In genomic region chr10:3710081-3710480, GRCm38 (mm10) we compare ENCODE assay signal across 32 mouse cellular contexts. TPM values are rescaled to one million over a fixed set of nuclear protein-coding genes. Genes with fewer than 3 reads are reported as not detected.
"Had no signal": no experiment of that assay in that cellular context is flagged by ENCODE, and none has a peak within 500 bp of the region (broad histone marks: within the 10 kb centered on the region; RNA-seq: fewer than 3 reads in every experiment).

No protein-coding gene starts in this region.

- H3K27ac ChIP-seq: left cerebral cortex, adult 2 months; limb, embryonic 10.5 days; limb, embryonic 12.5 days; limb, embryonic 13.5 days; limb, embryonic 15.5 days; liver, embryonic 12.5 days; liver, embryonic 13.5 days; liver, embryonic 14.5 days; liver, embryonic 15.5 days; lung, embryonic 15.5 days; macrophage; midbrain, embryonic 10.5 days; midbrain, embryonic 12.5 days; midbrain, embryonic 13.5 days; midbrain, embryonic 15.5 days; neural tube, embryonic 12.5 days had no signal

- ATAC-seq: liver, embryonic 12.5 days; liver, postnatal 0 days; lung, postnatal 0 days; midbrain, embryonic 13.5 days; midbrain, embryonic 15.5 days had no signal

- H3K27me3 ChIP-seq: limb, embryonic 12.5 days; limb, embryonic 13.5 days; limb, embryonic 15.5 days; liver, embryonic 12.5 days; liver, embryonic 13.5 days; liver, embryonic 15.5 days; lung, embryonic 15.5 days; megakaryocyte, embryonic 14.5 days; midbrain, embryonic 12.5 days; midbrain, embryonic 13.5 days; midbrain, embryonic 15.5 days; neural tube, embryonic 12.5 days had no signal

- H3K9ac ChIP-seq: limb, embryonic 12.5 days; limb, embryonic 13.5 days; limb, embryonic 15.5 days; liver, embryonic 12.5 days; liver, embryonic 13.5 days; liver, embryonic 14.5 days; liver, embryonic 15.5 days; liver, postnatal 0 days; lung, embryonic 14.5 days; lung, embryonic 15.5 days; midbrain, embryonic 12.5 days; midbrain, embryonic 13.5 days; midbrain, embryonic 15.5 days; neural tube, embryonic 12.5 days had no signal

- H3K4me1 ChIP-seq: limb, embryonic 10.5 days; limb, embryonic 12.5 days; limb, embryonic 13.5 days; limb, embryonic 15.5 days; liver, embryonic 12.5 days; liver, embryonic 13.5 days; liver, embryonic 15.5 days; lung, embryonic 15.5 days; megakaryocyte, embryonic 14.5 days; midbrain, embryonic 10.5 days; midbrain, embryonic 12.5 days; midbrain, embryonic 13.5 days; midbrain, embryonic 15.5 days; neural tube, embryonic 12.5 days had no signal

- H3K9me3 ChIP-seq: limb, embryonic 10.5 days; limb, embryonic 13.5 days; limb, embryonic 15.5 days; liver, embryonic 12.5 days; liver, embryonic 13.5 days; liver, embryonic 15.5 days; lung, embryonic 15.5 days; midbrain, embryonic 10.5 days; midbrain, embryonic 12.5 days; midbrain, embryonic 13.5 days; midbrain, embryonic 15.5 days; neural tube, embryonic 12.5 days had no signal

- DNase-seq: left cerebral cortex, postnatal 4 days; liver; liver, embryonic 13.5 days; liver, postnatal 0 days; lung, adult 18-20 months; lung, adult 2 months; lung, embryonic 14.5 days; lung, postnatal 10 days; lung, postnatal 14 days; lung, postnatal 36 days; lung, postnatal 4 days; midbrain, embryonic 14.5 days had no signal

- H3K36me3 ChIP-seq: limb, embryonic 10.5 days; limb, embryonic 12.5 days; limb, embryonic 13.5 days; limb, embryonic 15.5 days; liver, embryonic 12.5 days; liver, embryonic 13.5 days; liver, embryonic 15.5 days; lung, embryonic 15.5 days; midbrain, embryonic 10.5 days; midbrain, embryonic 12.5 days; midbrain, embryonic 13.5 days; midbrain, embryonic 15.5 days; neural tube, embryonic 12.5 days had no signal

- H3K4me2 ChIP-seq: limb, embryonic 12.5 days; limb, embryonic 13.5 days; limb, embryonic 15.5 days; liver, embryonic 11.5 days; liver, embryonic 12.5 days; liver, embryonic 13.5 days; liver, embryonic 15.5 days; lung, embryonic 14.5 days; lung, embryonic 15.5 days; midbrain, embryonic 12.5 days; midbrain, embryonic 13.5 days; midbrain, embryonic 15.5 days; neural tube, embryonic 12.5 days had no signal

- H3K4me3 ChIP-seq: left cerebral cortex, adult 2 months; limb, embryonic 10.5 days; limb, embryonic 12.5 days; limb, embryonic 13.5 days; limb, embryonic 15.5 days; liver, embryonic 12.5 days; liver, embryonic 13.5 days; liver, embryonic 15.5 days; lung, embryonic 15.5 days; megakaryocyte, embryonic 14.5 days; midbrain, embryonic 10.5 days; midbrain, embryonic 12.5 days; midbrain, embryonic 13.5 days; midbrain, embryonic 15.5 days; myocyte; neural tube, embryonic 12.5 days had no signal

RNA-seq across cellular contexts. Expression of gene Plekhg1, which starts 30.1 kb away (rescaled TPM):
- total RNA-seq: megakaryocyte-erythroid progenitor cell, adult 5-6 weeks had no signal
